Mouse (Mus musculus) skeletal muscle tissue, adult 2 months (tissue): Measurements from ENCODE around the gene Ccdc38.
"Not testable (repeated sequence)": the region's sequence is repeated elsewhere in the genome, so short reads cannot be mapped to it uniquely, and the experiment has no call there.

Experiments used
- DNase-seq: peaks from one replicate; pipeline ENCODE4 v3.0.0-alpha.2; 2012; ENCODE audit warnings: low read depth, low spot score

Gene Ccdc38

DNA sequence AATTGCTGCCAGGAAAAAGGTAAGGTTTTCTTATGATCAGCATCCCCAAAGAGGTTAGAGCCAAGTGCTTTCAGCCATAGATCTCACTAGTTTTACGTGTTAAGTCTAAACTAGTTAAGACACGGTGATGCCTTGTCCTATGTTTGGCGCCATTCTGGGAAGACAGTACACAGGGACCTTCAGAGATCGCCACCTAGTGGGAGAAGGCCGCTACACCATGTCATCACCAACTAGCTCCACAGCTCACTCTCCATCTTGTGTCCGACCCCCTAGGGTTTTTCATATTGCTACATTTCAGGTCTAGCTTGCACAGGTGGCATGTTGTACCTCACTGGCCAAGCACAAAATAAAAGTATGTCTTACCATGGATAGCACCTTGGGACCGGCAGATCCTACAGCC is 8.6 kb downstream of the Ccdc38 start:
- peak; percentile 43 for DNase-seq

DNA sequence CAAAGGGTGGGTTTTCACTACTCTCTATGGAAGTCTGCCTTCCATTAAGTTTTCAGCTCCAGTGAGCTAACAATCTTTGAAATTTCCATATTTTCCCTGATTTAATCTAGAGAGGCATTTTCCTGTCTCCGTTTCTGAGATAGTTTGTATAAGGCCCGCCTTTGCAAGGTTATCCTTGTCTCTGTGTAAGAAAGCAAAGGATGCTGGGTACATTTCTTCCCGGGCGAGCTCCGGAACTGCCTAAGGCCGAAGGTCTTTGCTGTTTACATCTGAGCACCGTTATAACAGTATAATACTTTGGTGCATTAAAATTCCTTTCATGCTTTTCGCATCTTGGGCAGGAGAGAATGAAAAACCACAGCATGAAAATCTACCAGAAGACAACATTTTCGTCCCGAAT is 9.4 kb downstream of the Ccdc38 start:
- no peak for DNase-seq

DNA sequence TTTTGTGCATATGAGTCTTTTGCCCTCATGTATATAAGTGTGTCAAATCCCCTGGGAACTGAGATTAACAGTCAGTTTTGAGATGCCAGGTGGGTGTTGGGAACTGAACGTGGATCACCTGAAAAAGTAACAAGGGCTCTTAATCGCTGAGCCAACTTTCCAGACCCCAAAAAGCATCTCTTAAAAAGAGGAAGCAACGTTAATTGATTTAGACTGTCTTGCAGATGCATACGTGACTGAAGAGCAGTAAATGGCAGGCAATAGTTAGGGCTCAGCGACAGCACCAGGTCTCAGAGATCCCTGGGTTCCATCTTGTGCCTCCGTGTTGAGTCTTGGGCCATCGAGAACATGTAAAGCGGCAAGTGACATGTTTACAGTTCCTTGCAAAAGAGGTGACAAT is 12.2 kb downstream of the Ccdc38 start:
- no peak for DNase-seq

DNA sequence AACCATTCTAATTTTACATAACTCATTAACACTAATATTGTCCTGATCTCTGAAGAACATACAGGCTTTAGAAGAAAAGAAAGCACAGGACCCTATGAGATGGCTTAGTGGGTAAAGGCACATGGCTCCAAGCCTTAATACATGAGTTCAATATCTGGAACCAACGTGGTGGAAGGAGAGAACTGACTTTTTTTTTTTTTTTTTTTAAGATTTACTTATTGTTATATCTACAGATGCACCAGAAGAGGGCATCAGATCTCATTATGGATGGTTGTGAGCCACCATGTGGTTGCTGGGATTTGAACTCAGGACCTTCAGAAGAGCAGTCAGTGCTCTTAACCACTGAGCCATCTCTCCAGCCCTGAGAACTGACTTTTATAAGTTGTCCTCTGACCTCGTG is 17.5 kb downstream of the Ccdc38 start:
- not testable (repeated sequence) for DNase-seq

DNA sequence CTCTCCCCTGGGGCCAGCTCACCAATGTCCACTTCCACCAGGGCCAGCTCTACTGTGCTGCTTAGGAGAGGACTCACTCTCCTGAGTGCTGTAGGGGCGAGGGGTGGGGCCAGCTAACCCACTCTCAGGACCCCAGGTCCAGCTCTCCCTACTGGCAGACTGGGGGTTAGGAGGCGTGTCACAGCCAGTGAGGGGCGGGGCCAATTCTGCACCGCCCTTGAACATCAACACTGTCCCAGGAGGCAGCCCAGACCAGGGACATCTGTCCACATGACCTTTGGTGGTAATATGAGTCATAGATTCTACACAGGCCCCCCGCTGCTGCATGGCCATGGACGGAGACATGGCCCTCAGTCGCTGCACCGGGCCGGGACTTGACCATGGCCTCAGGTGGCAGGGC is 19.4 kb downstream of the Ccdc38 start:
- no peak for DNase-seq

DNA sequence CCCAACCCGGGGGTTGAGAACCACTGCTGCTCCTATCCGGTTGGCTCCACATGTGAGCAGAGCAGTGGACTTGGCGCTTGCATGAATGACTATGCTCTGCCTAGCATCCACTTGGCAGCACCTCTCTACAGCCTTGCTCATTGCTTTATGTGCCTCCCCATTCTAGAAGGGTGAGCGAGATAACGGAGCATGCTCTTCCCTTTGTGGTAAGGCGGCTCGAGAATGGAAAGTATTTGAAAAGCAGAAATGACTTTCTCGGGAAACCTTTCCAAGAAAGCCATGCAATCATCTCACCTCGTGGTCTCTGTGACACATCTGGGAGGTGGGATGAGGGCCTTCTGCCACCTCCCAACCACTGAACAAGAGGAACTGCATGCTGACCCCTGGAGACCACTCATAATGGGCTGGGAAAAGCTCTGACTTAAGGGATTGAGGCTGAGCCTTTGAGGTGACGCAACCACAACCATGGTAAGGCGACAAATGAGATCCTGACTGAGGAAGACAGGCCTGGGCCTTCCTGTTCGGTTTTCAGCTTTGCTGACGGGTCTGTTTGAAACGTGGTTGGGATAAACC is 24.2 kb downstream of the Ccdc38 start:
- no peak for DNase-seq

DNA sequence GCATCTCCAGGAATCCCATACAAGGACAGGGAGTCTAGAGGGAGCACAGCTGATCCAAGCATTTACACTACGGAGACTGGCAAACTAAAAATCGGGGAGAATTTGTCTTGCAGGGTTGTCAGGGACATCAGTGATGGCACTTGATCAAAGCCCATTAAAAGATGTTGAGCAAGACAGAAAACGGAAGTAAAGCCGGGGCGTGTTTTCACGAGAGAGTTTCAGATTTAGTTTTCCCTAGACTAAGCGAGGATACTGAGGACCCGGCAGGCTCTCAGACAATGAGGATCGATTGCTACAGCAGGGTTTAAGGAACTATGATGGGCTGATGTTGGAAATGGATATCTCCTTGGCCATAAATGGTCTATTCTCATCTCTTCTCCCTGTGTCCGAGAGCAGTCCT is 26.6 kb downstream of the Ccdc38 start:
- no peak for DNase-seq

DNA sequence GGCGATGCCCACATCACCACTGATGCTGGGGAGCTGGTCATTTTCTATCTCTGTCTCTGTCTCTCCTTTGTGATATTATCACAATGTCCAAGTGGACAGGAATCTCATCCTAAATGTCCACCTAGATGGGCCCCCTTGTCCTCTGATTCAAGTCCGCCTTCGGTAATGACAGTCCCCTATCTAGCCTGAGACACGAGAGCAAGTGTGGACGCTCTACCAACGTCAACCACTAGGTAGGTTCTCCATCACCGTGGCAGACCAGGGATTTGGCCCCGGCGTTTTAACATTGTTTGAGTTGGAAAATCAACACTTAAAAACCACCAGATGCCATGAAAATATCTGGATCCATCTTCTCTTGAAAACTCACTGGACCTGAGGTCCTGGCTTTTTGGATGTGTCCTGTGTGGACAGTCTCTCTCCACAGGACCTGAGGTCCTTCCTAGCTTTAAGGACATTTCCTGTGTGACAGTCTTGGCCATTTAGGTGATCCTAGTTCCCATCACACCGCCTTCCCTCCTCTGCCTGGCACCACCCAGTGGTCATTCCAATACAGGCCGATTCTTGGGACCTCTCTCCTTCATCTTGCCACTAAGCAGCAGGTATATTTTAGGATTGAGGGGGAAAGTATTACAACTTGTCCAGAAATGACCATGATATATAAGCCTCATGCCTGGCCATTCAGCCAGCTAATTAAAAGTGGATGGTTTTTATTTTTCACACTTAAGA is 27.6 kb downstream of the Ccdc38 start:
- DNase-seq: no peak

DNA sequence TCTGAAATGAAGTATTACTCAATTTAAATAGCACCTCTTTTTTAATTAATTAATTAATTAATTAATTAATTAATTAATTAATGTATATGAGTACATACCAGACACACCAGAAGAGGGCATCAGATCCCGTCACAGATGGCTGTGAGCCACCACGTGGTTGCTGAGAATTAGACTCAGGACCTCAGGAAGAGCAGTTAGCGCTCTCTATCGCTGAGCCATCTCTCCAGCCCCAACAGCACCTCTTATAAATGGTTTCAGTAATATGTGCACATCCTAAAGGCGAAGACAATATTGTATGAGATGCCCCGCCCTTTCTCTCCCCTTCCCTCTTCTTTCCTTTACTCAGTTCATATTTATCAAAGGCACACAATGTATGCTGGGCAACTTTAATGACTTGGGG is 28.2 kb downstream of the Ccdc38 start:
- no peak for DNase-seq

DNA sequence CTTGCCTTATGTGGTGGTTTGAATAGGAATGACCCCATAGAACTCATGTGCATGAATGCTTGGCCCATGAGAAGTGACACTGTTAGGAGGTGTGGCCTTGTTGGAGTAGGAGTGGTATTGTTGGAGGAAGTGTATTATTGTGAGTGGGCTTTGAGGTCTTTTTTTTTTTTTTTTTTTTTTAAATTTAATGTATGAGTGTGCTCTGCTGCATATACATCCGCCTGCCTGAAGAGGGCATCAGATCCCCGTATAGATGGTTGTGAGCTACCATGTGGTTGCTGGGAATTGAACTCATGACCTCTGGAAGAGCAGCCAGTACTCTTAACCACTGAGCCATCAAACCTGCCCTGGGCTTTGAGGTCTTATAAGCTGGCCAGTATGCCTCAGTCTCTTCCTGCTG is 31.8 kb downstream of the Ccdc38 start:
- DNase-seq: no peak

DNA sequence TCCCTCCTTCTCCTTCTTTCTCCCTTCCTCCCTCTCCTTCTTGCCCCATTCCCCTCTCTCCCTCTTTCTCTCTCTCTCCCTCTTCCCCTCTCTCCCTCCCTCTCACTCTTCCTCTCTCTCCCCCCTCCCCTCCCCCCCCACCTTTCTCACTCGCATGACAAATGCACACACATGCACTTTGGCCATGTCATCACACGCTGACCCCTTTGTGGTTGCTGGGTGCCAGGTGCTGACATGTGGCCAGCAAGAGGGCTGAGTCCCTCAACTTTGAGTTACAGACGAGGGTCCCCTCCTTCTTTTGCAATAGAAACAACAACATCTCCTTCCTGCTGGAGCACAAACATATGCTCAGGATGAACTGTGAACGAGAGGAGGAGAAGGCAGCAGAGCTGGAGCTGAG is 34.5 kb downstream of the Ccdc38 start:
- no peak for DNase-seq

DNA sequence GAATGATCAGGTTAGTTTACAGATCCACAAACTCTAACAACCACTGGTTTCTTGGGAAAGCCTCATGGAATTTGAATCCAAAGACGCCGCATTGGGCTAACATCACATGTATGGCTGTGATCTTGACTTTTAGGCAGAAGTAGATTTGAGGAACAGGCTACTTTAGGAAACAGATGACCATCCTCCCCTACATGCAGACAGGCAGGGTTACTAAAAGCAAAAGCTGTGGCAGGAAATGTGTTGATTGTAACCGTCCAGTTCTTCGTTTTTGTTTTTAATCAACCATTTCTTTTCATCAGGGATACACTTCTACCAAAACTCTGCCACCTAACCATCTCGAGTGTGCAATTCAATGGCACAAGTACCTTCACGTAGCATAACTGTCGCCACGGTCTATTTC is 35.5 kb downstream of the Ccdc38 start:
- no peak for DNase-seq

DNA sequence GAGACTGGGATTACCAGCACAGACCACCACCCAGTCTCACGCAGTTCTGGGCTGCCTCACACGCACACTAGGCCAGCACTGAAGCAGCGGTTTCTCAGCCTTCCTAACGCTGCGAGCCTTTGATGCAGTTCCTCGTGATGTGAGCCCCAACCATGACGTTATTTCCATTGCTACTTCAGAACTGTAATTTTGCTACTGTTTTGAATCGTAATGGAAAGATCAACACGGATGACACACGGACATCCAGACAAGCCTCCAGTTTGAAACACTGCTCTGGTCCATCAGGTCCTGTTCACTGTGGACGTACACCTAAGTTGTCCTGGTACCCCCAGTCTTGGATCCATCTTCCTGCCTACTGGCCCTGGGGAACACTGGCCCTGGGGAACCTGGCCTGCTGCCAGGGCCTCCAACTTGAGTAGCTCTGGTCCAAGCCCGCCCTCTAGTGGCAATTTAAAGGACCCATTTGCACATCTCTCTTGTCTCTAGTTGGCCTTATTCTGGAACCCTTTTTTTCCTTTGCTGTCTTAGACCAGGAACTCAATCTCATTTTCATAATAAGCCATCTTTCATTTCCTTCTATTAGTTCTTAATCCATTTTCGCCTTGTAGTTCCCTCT is 36.9 kb downstream of the Ccdc38 start:
- peak; percentile 77 for DNase-seq

DNA sequence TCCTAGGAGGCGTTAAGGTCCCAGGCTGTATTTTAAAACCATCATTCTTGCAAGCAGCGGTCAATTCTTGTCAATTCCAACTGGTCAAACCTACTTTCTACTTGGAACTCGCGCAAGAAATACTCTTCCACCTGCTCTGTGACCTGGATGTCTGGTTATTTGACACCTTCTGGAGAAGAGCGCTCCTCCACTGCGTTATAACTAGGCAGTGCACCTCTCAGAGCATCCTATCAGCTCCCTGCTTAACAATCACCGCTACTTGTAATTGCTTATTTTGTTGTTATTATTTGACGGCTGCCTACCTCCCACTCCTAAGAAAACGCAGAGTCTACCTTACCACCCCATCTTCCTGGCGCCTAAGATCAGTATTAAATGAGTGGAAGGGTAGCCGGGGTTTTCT is 48.4 kb downstream of the Ccdc38 start:
- no peak for DNase-seq

DNA sequence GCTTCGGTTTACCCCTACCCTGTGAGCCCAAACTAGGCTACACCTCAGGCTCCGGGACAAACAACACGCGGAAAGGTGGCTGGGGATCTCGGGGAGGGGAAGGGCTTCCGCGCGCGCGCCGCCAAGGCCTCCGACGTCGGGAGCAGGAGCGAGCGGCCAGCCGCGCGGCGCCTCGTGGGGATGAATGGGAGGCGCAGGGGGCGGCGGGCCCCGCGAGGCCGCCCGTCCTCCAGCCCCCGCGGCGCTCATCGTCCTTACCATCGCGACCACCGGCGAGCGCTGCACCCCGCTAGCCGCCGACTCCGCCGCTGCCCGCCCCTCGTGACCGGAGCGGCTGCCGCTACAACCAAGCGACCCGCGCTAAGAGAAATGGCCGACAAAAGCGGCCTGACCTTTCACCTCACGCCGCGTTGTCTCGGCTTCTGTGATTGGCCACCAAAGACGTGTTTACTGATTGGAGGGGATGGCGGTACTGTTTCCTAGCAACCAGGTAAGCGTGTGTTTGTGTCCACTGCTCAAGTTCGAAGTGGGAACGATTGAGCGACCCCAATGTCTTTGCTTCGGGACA is 48.9 kb downstream of the Ccdc38 start, which contains the start of gene Snrpf:
Gene Snrpf, minus strand, starts transcription at position 426 of the 568 bp plus-strand sequence.
- peak; percentile 92 for DNase-seq

DNA sequence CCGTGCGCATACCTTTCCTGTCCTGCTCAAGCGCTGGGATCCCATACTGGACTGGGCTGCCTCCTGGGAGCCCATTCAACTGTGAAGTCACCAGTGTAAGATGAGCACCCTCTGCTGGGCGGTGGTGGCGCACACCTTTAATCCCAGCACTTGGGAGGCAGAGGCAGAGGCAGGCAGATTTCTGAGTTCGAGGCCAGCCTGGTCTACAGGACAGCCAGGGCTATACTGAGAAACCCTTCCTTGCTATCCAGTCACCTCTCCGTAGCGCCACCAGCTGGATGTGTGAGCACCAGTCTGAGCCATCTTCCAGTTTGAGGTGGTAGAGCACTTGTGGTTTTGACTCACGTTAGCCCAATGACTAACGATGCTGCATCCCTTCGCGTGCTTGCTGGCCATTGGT is 52.0 kb downstream of the Ccdc38 start:
- DNase-seq: no peak

DNA sequence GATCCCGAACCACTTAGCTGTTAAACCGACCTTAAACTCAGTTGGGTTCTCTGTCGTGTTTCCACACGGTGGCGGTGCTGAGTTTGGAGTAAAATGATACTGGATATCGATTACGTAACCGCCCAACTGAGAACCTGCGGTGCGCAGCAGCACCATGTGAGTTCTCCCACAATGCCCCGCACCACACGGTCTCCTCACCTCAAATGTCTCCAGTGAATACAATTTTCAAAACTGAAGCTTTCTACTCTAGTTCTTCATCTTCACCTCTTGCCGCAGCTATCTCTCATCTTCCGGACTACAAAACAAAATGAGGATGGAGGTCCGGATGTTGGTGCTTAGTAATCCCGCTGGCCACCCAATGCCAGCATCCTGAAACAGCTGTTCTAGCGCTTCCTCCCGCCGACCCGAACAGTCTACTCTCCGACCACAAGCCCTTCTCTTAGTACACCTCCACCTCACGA is 53.6 kb downstream of the Ccdc38 start:
- DNase-seq: peak; percentile 90

DNA sequence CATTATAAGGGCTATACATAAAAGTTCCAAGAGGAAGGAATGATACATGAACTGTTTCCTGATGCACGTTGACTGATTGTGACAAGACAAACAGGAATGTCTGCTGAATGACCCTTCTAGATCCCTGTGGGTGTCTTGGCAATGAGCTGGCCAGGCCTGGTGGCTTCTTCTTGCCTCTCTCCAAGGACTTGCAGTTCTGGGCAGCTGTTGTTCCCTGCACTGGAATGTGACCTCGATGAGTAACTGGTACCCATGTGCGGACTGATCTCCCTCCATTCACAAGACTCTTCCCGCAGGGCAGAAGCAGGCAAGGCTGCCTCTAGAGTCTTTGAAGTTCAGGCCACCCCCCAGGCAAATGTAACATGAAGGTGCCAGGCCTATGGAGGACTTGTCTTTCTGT is 55.4 kb downstream of the Ccdc38 start:
- DNase-seq: no peak

DNA sequence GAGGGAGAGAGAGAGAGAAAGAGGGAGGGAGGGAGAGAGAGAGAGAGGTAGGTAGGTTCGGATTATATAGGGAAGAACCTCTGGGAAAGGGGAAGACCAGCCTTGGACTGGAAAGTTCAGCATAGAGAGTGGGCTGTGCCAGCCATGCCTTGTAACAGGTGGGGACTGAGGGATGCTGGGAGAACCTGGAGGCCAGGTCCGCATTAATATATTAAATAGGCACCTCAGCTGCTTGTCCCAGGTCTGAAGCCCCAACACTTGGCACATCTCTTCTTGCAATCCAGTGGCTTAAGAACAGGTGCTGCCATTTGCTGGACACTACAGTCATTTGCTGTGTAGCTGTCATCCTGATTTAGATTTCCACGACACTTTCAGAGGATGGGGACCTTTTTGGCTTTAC is 56.2 kb downstream of the Ccdc38 start:
- no peak for DNase-seq

DNA sequence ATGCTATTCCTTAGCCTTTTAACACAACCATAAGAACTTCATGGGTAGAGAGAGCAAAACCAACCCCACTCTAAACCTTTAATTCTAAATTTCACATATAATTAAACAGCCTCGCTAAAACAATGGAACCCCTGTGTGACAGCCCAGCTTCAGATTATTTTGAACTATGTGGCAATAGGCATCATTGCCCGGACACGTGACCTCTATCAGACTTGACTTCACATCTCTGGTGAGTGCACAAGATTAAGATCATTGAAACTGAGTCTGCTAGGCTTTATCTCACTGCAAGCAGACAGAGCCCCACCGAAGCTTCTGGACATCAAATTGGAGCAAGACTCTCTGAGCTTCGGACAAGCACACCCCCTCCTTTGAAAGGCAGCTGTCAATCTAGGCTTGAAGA is 61.9 kb downstream of the Ccdc38 start:
- no peak for DNase-seq

DNA sequence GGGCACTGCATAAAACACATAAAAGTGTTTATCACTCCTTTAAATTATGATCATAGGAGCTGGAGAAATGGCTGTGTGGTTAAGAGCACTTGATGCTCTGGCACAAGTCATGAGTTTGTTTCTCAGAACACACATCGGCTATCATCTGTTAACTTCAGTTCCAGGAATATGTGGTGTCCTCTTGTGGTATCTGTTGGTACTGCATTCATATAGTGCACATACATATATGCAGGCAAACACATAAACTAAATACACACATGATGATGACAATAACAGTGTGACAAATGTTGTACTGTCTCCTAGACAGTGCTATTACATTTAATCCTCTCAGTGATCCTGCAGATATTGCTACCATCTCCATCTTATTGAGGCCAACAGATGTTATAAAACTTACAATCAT is 62.8 kb downstream of the Ccdc38 start:
- DNase-seq: no peak

DNA sequence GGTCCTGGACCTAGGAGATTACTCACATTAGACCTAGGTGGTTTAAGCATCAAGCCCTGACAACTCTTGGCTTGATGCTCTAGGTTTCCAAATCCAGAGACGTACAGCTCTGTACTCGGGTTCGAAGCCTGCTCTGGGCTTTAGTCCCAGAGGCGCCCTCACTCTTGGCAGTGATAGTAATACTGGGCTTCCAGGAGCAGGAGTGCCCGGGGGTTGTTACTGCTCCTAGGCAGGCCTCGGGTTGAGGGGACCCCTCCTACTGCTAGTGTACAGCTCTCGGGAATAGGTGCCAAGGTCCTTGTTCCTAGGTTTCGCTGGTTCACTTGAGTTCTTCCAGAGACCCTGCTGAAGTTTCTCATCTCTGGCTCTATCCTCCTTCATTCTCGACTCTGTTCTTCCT is 65.9 kb downstream of the Ccdc38 start:
- DNase-seq: no peak

DNA sequence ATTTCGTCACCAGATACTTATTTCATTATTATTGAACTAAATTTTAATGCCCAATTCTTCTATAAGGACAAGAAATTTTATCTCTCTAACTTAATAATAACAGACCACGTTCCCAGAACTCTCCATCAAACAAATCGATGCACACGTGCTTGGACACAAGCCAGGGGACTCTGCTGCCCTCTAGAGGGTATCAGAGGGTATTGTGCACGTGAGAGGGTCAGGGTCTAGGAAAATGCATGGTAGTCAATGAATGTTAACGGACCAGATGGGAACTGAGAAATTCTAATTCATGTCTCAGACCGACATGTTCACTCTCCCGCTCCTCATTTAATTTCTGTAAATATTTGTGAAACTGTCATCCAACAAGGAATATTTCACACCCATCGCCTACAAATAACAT is 67.6 kb downstream of the Ccdc38 start:
- DNase-seq: no peak
